Mouse (Mus musculus): ENCODE data around the gene Rab13.
"Not testable (repeated sequence)": the region's sequence is repeated elsewhere in the genome, so short reads cannot be mapped to it uniquely, and the experiment has no call there.

DNA sequence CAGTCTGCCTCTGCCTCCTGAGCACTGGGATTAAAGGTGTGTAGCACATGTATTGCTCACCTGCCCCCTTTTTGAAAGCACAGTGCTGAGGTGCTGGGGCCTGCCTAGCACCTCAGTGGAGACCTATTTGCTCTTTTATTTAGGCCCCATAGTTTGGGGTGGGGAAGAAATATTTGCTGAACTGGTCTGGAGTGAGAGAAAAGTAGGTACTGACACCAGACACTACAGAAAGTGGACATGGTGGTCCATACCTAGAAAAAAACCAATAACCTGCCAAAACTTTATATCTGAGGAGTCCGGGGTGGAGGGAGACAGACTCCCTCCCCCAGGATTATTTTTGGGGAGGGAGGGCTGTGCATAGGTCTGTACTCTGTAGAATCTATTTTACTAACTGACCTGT lies 39.7 kb downstream of the Rab13 start:
- TF ChIP-seq CTCF, EP300 (IDR thresholded peaks at IDR 0.05; ENCODE audit: low read depth): not testable (repeated sequence)

Measured in liver, embryonic 14.5 days (tissue).